Comparison of ENCODE assay signal across 29 mouse cellular contexts in the genomic region with DNA sequence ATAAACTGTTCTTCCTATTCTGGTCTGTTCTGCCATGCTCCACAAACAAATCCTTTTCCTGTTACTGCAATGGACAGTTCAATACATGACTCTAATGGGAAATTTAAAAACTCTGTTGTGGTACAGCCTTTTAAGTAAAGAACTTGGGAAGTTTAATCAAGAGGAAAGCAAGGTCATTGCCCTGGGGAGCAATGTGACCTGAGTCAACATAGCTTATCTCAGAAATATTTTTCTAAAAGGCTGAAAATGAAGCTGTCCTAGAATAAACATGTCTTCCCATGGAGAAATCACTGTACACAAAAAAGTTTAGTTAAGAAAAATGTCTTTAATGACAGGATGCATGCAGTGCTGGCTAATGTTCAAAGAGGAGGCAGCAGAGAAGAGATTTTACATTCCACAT. TPM values are rescaled to one million over a fixed set of nuclear protein-coding genes. Genes with fewer than 3 reads are reported as not detected.
DNase-seq lines count a peak whose midpoint lies in the region; ATAC-seq and TF ChIP-seq lines count a peak whose summit lies in the region.
"Had no signal": no experiment of that assay in that cellular context is flagged by ENCODE, and none has a peak within 500 bp of the region (broad histone marks: within the 10 kb centered on the region; RNA-seq: fewer than 3 reads in every experiment).

No protein-coding gene starts in this region.

- ATAC-seq in kidney, embryonic 16.5 days (ENCODE audit: low FRiP score, low TSS enrichment): no peak
- no peak for ATAC-seq in liver, postnatal 0 days
- no peak for ATAC-seq in liver, embryonic 12.5 days
- ATAC-seq: activated CD4-positive, CD25-positive, alpha-beta regulatory T cell, adult 4 months; CD4-positive, CD25-positive, alpha-beta regulatory T cell, adult 4 months; forebrain, embryonic 13.5 days; forebrain, embryonic 15.5 days; Patski had no signal

- H3K4me2 ChIP-seq in kidney, embryonic 16.5 days (replicated peaks; ENCODE audit: low read depth, low read length): no peak overlapping the region
- peak overlapping the region; percentile 78 for H3K4me2 ChIP-seq in liver, postnatal 0 days (ENCODE audit: low read depth, low read length)
- H3K4me2 ChIP-seq in liver, embryonic 12.5 days: no peak overlapping the region
- H3K4me2 ChIP-seq: embryonic facial prominence, embryonic 12.5 days; forebrain, embryonic 13.5 days; forebrain, embryonic 15.5 days had no signal

- no peak overlapping the region for H3K27ac ChIP-seq in kidney, embryonic 16.5 days (ENCODE audit: low read length)
- H3K27ac ChIP-seq in liver, adult 2 months (replicated peaks; ENCODE audit: insufficient read depth, low read depth, low read length): peak overlapping the region; percentile 30; the same call in 1 of the 2 replicates
- H3K27ac ChIP-seq in liver, postnatal 0 days (ENCODE audit: low read depth): 0 out of 2 replicates have a peak overlapping the region, but pooled peaks have one; percentile 40
- H3K27ac ChIP-seq in liver, embryonic 12.5 days: no peak overlapping the region
- H3K27ac ChIP-seq: embryonic facial prominence, embryonic 10.5 days; embryonic facial prominence, embryonic 12.5 days; forebrain, embryonic 13.5 days; forebrain, embryonic 15.5 days had no signal

- no peak for TF ChIP-seq CTCF in liver, adult 2 months (IDR thresholded peaks at IDR 0.05; ENCODE audit: low read depth, low read length)
- no peak for TF ChIP-seq CTCF in liver, postnatal 0 days (IDR thresholded peaks at IDR 0.05; ENCODE audit: low read depth)

- H3K4me1 ChIP-seq in kidney, embryonic 16.5 days (ENCODE audit: insufficient read depth, low read length): peaks cover 11% of the 10 kb centered on the region
- peaks cover 7% of the 10 kb centered on the region for H3K4me1 ChIP-seq in liver, adult 2 months (ENCODE audit: control insufficient read depth, insufficient read depth, low read length)
- peaks cover 16% of the 10 kb centered on the region for H3K4me1 ChIP-seq in liver, postnatal 0 days (ENCODE audit: insufficient read depth)
- peaks cover 26% of the 10 kb centered on the region for H3K4me1 ChIP-seq in liver, embryonic 12.5 days

- DNase-seq in adrenal gland, adult 2 months: peak; percentile 27
- DNase-seq in adrenal gland, postnatal 25 days: no peak
- peak; percentile 28 for DNase-seq in kidney, postnatal 10 days
- DNase-seq in liver, adult 2 months (ENCODE audit: extremely low read depth, low read depth, low spot score): peak; percentile 89
- no peak for DNase-seq in liver
- no peak for DNase-seq in liver, postnatal 0 days
- DNase-seq: adrenal gland, postnatal 10 days; B cell, adult 2 months; cerebellum, adult 11-12 months; cerebellum, adult 2 months; cerebellum, adult 9-10 months; cerebellum, postnatal 10 days; cerebellum, postnatal 25 days had no signal

- H3K9ac ChIP-seq in kidney, embryonic 16.5 days (replicated peaks; ENCODE audit: low read length): no peak overlapping the region
- H3K9ac ChIP-seq in liver, adult 2 months (ENCODE audit: low read depth, low read length): no peak overlapping the region
- no peak overlapping the region for H3K9ac ChIP-seq in liver, postnatal 0 days (replicated peaks)
- no peak overlapping the region for H3K9ac ChIP-seq in liver, embryonic 12.5 days
- H3K9ac ChIP-seq: embryonic facial prominence, embryonic 12.5 days; forebrain, embryonic 13.5 days; forebrain, embryonic 15.5 days had no signal

- no peak for TF ChIP-seq EP300 in liver, postnatal 0 days (IDR thresholded peaks at IDR 0.05; ENCODE audit: low read depth)

- peaks cover 16% of the 10 kb centered on the region for H3K79me2 ChIP-seq in liver, adult 2 months (ENCODE audit: control insufficient read depth, insufficient read depth, low read length)

- H3K4me3 ChIP-seq in kidney, embryonic 16.5 days (ENCODE audit: low read length): no peak overlapping the region
- H3K4me3 ChIP-seq in liver, adult 2 months (ENCODE audit: insufficient read depth, low read depth, low read length): no peak overlapping the region
- H3K4me3 ChIP-seq in liver, postnatal 0 days (ENCODE audit: low read depth, low read length): no peak overlapping the region
- H3K4me3 ChIP-seq in liver, embryonic 12.5 days: no peak overlapping the region
- H3K4me3 ChIP-seq: embryonic facial prominence, embryonic 10.5 days; embryonic facial prominence, embryonic 12.5 days; forebrain, embryonic 13.5 days; forebrain, embryonic 15.5 days had no signal

- no peak for TF ChIP-seq POLR2A in liver, adult 2 months (IDR thresholded peaks at IDR 0.05; ENCODE audit: extremely low read depth, insufficient read depth, low read length)

- 0 out of 2 replicates have a peak, but pooled peaks cover 2% of the 10 kb centered on the region for H3K36me3 ChIP-seq in kidney, embryonic 16.5 days (ENCODE audit: insufficient read depth, low read length)
- H3K36me3 ChIP-seq in liver, adult 2 months (ENCODE audit: control insufficient read depth, insufficient read depth, low read length): peaks cover 5% of the 10 kb centered on the region; the same call in 1 of the 2 replicates
- H3K36me3 ChIP-seq in liver, postnatal 0 days (replicated peaks; ENCODE audit: insufficient read depth, low read length): no peaks in the 10 kb centered on the region
- peaks cover 10% of the 10 kb centered on the region for H3K36me3 ChIP-seq in liver, embryonic 12.5 days
- H3K36me3 ChIP-seq: forebrain, embryonic 15.5 days had no signal

- H3K9me3 ChIP-seq in kidney, embryonic 16.5 days (ENCODE audit: low read length): no peaks in the 10 kb centered on the region
- H3K9me3 ChIP-seq in liver, postnatal 0 days (ENCODE audit: low read length): no peaks in the 10 kb centered on the region
- no peaks in the 10 kb centered on the region for H3K9me3 ChIP-seq in liver, embryonic 12.5 days (replicated peaks)
- H3K9me3 ChIP-seq: embryonic facial prominence, embryonic 10.5 days; embryonic facial prominence, embryonic 12.5 days; forebrain, embryonic 13.5 days; forebrain, embryonic 15.5 days; G1E had no signal

- no peaks in the 10 kb centered on the region for H3K27me3 ChIP-seq in kidney, embryonic 16.5 days (ENCODE audit: insufficient read depth, low read length)
- no peaks in the 10 kb centered on the region for H3K27me3 ChIP-seq in liver, adult 2 months (ENCODE audit: control insufficient read depth, insufficient read depth, low read length)
- H3K27me3 ChIP-seq in liver, postnatal 0 days (ENCODE audit: insufficient read depth, low read length): no peaks in the 10 kb centered on the region
- no peaks in the 10 kb centered on the region for H3K27me3 ChIP-seq in liver, embryonic 12.5 days (replicated peaks)
- H3K27me3 ChIP-seq: CH12.LX; embryonic facial prominence, embryonic 12.5 days; forebrain, embryonic 13.5 days; forebrain, embryonic 15.5 days; Patski had no signal

RNA-seq across cellular contexts. Expression of a gene that starts 2.0 kb away (rescaled TPM):
- 10 to 100 TPM; 33.4 to 39.3 TPM for total RNA-seq in adrenal gland, adult 2 months (2021)
- 2.0 and 2.4 TPM in 2 replicates for polyA plus RNA-seq in adrenal gland, adult 2 months (2012; rRNA removed)
- total RNA-seq in adrenal gland, postnatal 25 days (2021): 42.2 and 50.5 TPM in 2 replicates
- 32.6 and 39.6 TPM in 2 replicates for polyA plus RNA-seq in kidney, embryonic 16.5 days (2015; fragmentation: Nextera tagmentation; extraction: Ambion mirVana)
- 26.0 and 54.9 TPM in 2 replicates for total RNA-seq in liver, adult 2 months (2014; rRNA removed)
- 3.6 and 3.9 TPM in 2 replicates for polyA plus RNA-seq in liver, adult 2 months (2012; rRNA removed)
- 10.8 and 13.7 TPM in 2 replicates for polyA plus RNA-seq in liver, postnatal 0 days (2015; fragmentation: Nextera tagmentation; extraction: Ambion mirVana)
- polyA plus RNA-seq in liver, embryonic 12.5 days (2016; fragmentation: Nextera tagmentation; extraction: Ambion mirVana): 16.8 and 17.4 TPM in 2 replicates

RNA-seq across cellular contexts. Expression of a gene that starts 37.5 kb away (rescaled TPM):
- total RNA-seq in adrenal gland, adult 2 months (2021): not detected
- polyA plus RNA-seq in adrenal gland, adult 2 months (2012; rRNA removed): not detected in 2 replicates
- 0.33 TPM in 1 of 2 replicates, not detected in the other for total RNA-seq in adrenal gland, postnatal 25 days (2021)
- polyA plus RNA-seq in kidney, embryonic 16.5 days (2015; fragmentation: Nextera tagmentation; extraction: Ambion mirVana): 0.19 and 0.48 TPM in 2 replicates
- not detected in 2 replicates for total RNA-seq in liver, adult 2 months (2014; rRNA removed)
- not detected in 2 replicates for polyA plus RNA-seq in liver, adult 2 months (2012; rRNA removed)
- polyA plus RNA-seq in liver, postnatal 0 days (2015; fragmentation: Nextera tagmentation; extraction: Ambion mirVana): 0.07 TPM in 1 of 2 replicates, not detected in the other
- 0.17 TPM in 1 of 2 replicates, not detected in the other for polyA plus RNA-seq in liver, embryonic 12.5 days (2016; fragmentation: Nextera tagmentation; extraction: Ambion mirVana)
- total RNA-seq: adrenal gland, adult 18-20 months; adrenal gland, postnatal 36 days had no signal
- polyA plus RNA-seq: activated CD4-positive, CD25-positive, alpha-beta regulatory T cell, adult 4 months; cortical plate, adult 2 months; forebrain, embryonic 11.5 days; forebrain, embryonic 13.5 days had no signal

RNA-seq across cellular contexts. Expression of a gene that starts 45.0 kb away (rescaled TPM):
- not detected for total RNA-seq in adrenal gland, adult 2 months (2021)
- polyA plus RNA-seq in adrenal gland, adult 2 months (2012; rRNA removed): not detected in 2 replicates
- total RNA-seq in adrenal gland, postnatal 25 days (2021): not detected in 2 replicates
- not detected in 2 replicates for polyA plus RNA-seq in kidney, embryonic 16.5 days (2015; fragmentation: Nextera tagmentation; extraction: Ambion mirVana)
- total RNA-seq in liver, adult 2 months (2014; rRNA removed): not detected in 2 replicates
- polyA plus RNA-seq in liver, adult 2 months (2012; rRNA removed): not detected in 2 replicates
- polyA plus RNA-seq in liver, postnatal 0 days (2015; fragmentation: Nextera tagmentation; extraction: Ambion mirVana): not detected in 2 replicates
- not detected in 2 replicates for polyA plus RNA-seq in liver, embryonic 12.5 days (2016; fragmentation: Nextera tagmentation; extraction: Ambion mirVana)
- total RNA-seq: adrenal gland, adult 18-20 months; adrenal gland, postnatal 10 days; adrenal gland, postnatal 36 days; CH12.LX; G1E had no signal
- polyA plus RNA-seq: activated CD4-positive, CD25-positive, alpha-beta regulatory T cell, adult 4 months; CD4-positive, CD25-positive, alpha-beta regulatory T cell, adult 4 months; cerebellum, adult 2 months; cortical plate, adult 2 months; embryonic facial prominence, embryonic 10.5 days; embryonic facial prominence, embryonic 12.5 days; embryonic facial prominence, embryonic 14.5 days; forebrain, embryonic 11.5 days; forebrain, embryonic 13.5 days; forebrain, embryonic 15.5 days; G1E; Patski had no signal

Comparison
In these comparisons a context has a peak if more than half of its experiments do, and no peak if none do; other contexts are left out.
1. DNase-seq: peak in adrenal gland, adult 2 months (single experiment), kidney, postnatal 10 days (single experiment) and liver, adult 2 months (single experiment); none in adrenal gland, postnatal 25 days (single experiment), liver (single experiment) and liver, postnatal 0 days (single experiment).
2. H3K27ac ChIP-seq: peak in liver, adult 2 months (single experiment) and liver, postnatal 0 days (single experiment); none in kidney, embryonic 16.5 days (single experiment) and liver, embryonic 12.5 days (single experiment).